24 mouse cellular contexts compared by ENCODE assay signal in the genomic region with DNA sequence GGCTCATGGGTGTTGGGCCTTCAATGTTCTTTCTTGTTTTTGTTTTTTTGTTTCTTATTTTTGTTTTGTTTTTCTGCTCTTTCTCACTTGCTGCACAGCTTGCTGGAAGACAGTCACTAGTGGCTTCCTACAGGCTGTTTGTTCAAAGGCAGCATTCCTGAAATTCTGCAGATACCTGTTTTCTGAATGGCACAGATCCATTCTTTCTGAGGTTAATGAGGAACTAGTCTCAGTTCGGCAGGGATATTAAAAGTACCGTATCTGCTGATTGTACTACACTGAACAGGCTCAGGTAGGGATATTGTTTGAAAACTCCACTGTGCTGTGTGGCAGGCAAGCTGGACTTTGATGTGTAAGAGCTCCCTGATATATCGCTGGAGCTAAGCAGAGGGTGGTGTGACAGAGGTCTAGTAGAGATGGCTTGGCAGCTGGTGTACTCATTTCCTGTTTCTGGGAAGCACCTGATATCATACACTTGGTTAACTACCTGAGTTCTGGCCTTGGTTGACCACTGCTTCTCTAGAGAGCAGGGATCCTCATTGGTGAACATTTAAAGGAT.
"Had no signal": no experiment of that assay in that cellular context is flagged by ENCODE, and none has a peak within 500 bp of the region (broad histone marks: within the 10 kb centered on the region; RNA-seq: fewer than 3 reads in every experiment).

No protein-coding gene starts in this region.

- ATAC-seq: hindbrain, postnatal 0 days; inflammation-experienced regulatory T-cells, adult 6 months; liver, embryonic 12.5 days; midbrain, embryonic 13.5 days; midbrain, embryonic 16.5 days had no signal

- H3K27me3 ChIP-seq: limb, embryonic 13.5 days; liver, embryonic 12.5 days; liver, embryonic 15.5 days; lung, embryonic 15.5 days; megakaryocyte, embryonic 14.5 days; midbrain, embryonic 13.5 days; neural tube, embryonic 13.5 days; stomach, embryonic 15.5 days had no signal

- H3K27ac ChIP-seq: hindbrain, postnatal 0 days; layer of hippocampus, adult 2 months; limb, embryonic 10.5 days; limb, embryonic 13.5 days; liver, embryonic 12.5 days; liver, embryonic 15.5 days; lung, embryonic 15.5 days; midbrain, embryonic 10.5 days; midbrain, embryonic 13.5 days; neural tube, embryonic 13.5 days; stomach, embryonic 15.5 days had no signal

- H3K9me3 ChIP-seq: limb, embryonic 10.5 days; limb, embryonic 13.5 days; liver, embryonic 12.5 days; liver, embryonic 15.5 days; lung, embryonic 15.5 days; megakaryocyte, embryonic 14.5 days; midbrain, embryonic 10.5 days; midbrain, embryonic 13.5 days; neural tube, embryonic 13.5 days; stomach, embryonic 15.5 days had no signal

- H3K4me2 ChIP-seq: limb, embryonic 13.5 days; liver, embryonic 12.5 days; liver, embryonic 15.5 days; lung, embryonic 15.5 days; midbrain, embryonic 13.5 days; neural tube, embryonic 13.5 days; stomach, embryonic 15.5 days had no signal

- H3K4me1 ChIP-seq: limb, embryonic 10.5 days; limb, embryonic 13.5 days; liver, embryonic 12.5 days; liver, embryonic 15.5 days; lung, embryonic 15.5 days; midbrain, embryonic 10.5 days; midbrain, embryonic 13.5 days; neural tube, embryonic 13.5 days; stomach, embryonic 15.5 days had no signal

- H3K9ac ChIP-seq: limb, embryonic 13.5 days; liver, embryonic 12.5 days; liver, embryonic 15.5 days; lung, embryonic 15.5 days; midbrain, embryonic 13.5 days; neural tube, embryonic 13.5 days; stomach, embryonic 15.5 days had no signal

- DNase-seq: kidney, postnatal 10 days; layer of hippocampus, adult 9-11 months; liver; lung, adult 18-20 months; lung, postnatal 10 days; lung, postnatal 36 days; retina, postnatal 1 day; right cerebral cortex, postnatal 4 days; thymus, postnatal 25 days had no signal

- H3K4me3 ChIP-seq: layer of hippocampus, adult 2 months; limb, embryonic 10.5 days; limb, embryonic 13.5 days; liver, embryonic 12.5 days; liver, embryonic 15.5 days; lung, embryonic 15.5 days; megakaryocyte, embryonic 14.5 days; midbrain, embryonic 10.5 days; midbrain, embryonic 13.5 days; myocyte; neural tube, embryonic 13.5 days; stomach, embryonic 15.5 days had no signal
